Mouse (Mus musculus) frontal cortex, adult 2 months (tissue): ENCODE data around the gene Prdx1. TPM values are rescaled to one million over a fixed set of nuclear protein-coding genes. Genes with fewer than 3 reads are reported as not detected.
"Not testable (repeated sequence)": the region's sequence is repeated elsewhere in the genome, so short reads cannot be mapped to it uniquely, and the experiment has no call there.

ENCODE experiments used
- DNase-seq, 2 experiments: peaks; one replicate each; pipeline ENCODE4 v3.0.0; 2022; ENCODE audit warnings: low spot score in 1 of 2; ENCODE audit errors: extremely low spot score in 1 of 2
- polyA plus RNA-seq: library from polyadenylated mRNA; depleted of rRNA; stranded (reverse); fragments of >200 nt; gene quantifications from 2 replicates; pipeline ENCODE4 v1.2.3, GENCODE M21; 2012; rRNA removed

The Prdx1 gene
- polyA plus RNA-seq: 212 and 256 TPM in 2 replicates

GRCm38 (mm10) chr4:116685402-116686061, at the start of gene Prdx1:
TSS of gene Prdx1 (plus strand) at chr4:116685544.
- DNase-seq: peak; percentile 77 to 90

- DNase-seq: no peak
Observed at GRCm38 (mm10) chr4:116638821-116639220, 46.5 kb upstream of the Prdx1 start.

GRCm38 (mm10) chr4:116642071-116642470, 43.3 kb upstream of the Prdx1 start:
- DNase-seq: no peak

- peak in 1 of 2 experiments; percentile 34 for DNase-seq
Observed at GRCm38 (mm10) chr4:116644326-116644725, 41.0 kb upstream of the Prdx1 start.

GRCm38 (mm10) chr4:116645624-116646023, 39.7 kb upstream of the Prdx1 start:
- no peak for DNase-seq

GRCm38 (mm10) chr4:116649411-116649810, 35.9 kb upstream of the Prdx1 start:
- no peak for DNase-seq

GRCm38 (mm10) chr4:116650365-116650764, 35.0 kb upstream of the Prdx1 start:
- no peak for DNase-seq

- peak; percentile 89 to 97 for DNase-seq
Observed at GRCm38 (mm10) chr4:116650924-116651796, 34.2 kb upstream of the Prdx1 start, which contains the start of gene Akr1a1. TSS of gene Akr1a1 (minus strand) at chr4:116651680.

GRCm38 (mm10) chr4:116651797-116652135, 33.6 kb upstream of the Prdx1 start:
- no peak for DNase-seq

GRCm38 (mm10) chr4:116653228-116653627, 32.1 kb upstream of the Prdx1 start:
- no peak for DNase-seq

- DNase-seq: no peak
Observed at GRCm38 (mm10) chr4:116655100-116655499, 30.2 kb upstream of the Prdx1 start.

GRCm38 (mm10) chr4:116655658-116656057, 29.7 kb upstream of the Prdx1 start:
- no peak for DNase-seq

- no peak for DNase-seq
Observed at GRCm38 (mm10) chr4:116657971-116658370, 27.4 kb upstream of the Prdx1 start.

GRCm38 (mm10) chr4:116659474-116659873, 25.9 kb upstream of the Prdx1 start:
- DNase-seq: no peak

- not testable (repeated sequence) for DNase-seq
Observed at GRCm38 (mm10) chr4:116659916-116660315, 25.4 kb upstream of the Prdx1 start.

GRCm38 (mm10) chr4:116660829-116661228, 24.5 kb upstream of the Prdx1 start:
- DNase-seq: no peak

GRCm38 (mm10) chr4:116661998-116662397, 23.3 kb upstream of the Prdx1 start:
- no peak for DNase-seq

- no peak for DNase-seq
Observed at GRCm38 (mm10) chr4:116666625-116667024, 18.7 kb upstream of the Prdx1 start.

GRCm38 (mm10) chr4:116668145-116668544, 17.2 kb upstream of the Prdx1 start:
- DNase-seq: no peak

- DNase-seq: no peak
Observed at GRCm38 (mm10) chr4:116669291-116669690, 16.1 kb upstream of the Prdx1 start.

GRCm38 (mm10) chr4:116672785-116673184, 12.6 kb upstream of the Prdx1 start:
- no peak for DNase-seq

- DNase-seq: not testable (repeated sequence)
Observed at GRCm38 (mm10) chr4:116674761-116675160, 10.6 kb upstream of the Prdx1 start.
